Mouse (Mus musculus): ENCODE measurements around the gene Leng9. TPM values are rescaled to one million over a fixed set of nuclear protein-coding genes. Genes with fewer than 3 reads are reported as not detected.

The Leng9 gene
- polyA plus RNA-seq, 1 experiment from 2014 or later: 4.0 TPM

- Histone ChIP-seq H3K36me3 (no peaks in the 10 kb centered on the region), H3K27me3 (replicated peaks) (no peaks in the 10 kb centered on the region), H3K4me1 (peaks cover 26% of the 10 kb centered on the region), H3K9me3 (no peaks in the 10 kb centered on the region), H3K4me2 (replicated peaks) (no peak overlapping the region), H3K27ac (no peak overlapping the region), H3K4me3 (no peak overlapping the region), H3K9ac (no peak overlapping the region)
- ATAC-seq (ENCODE audit: low FRiP score, low read depth): no peak
- WGBS: 69% methylated on average over 8 of the region's 8 CpGs
Observed at GRCm38 (mm10) chr7:4117050-4117814, 32.9 kb downstream of the Leng9 start.

GRCm38 (mm10) chr7:4111766-4112165 lies 38.4 kb downstream of the Leng9 start:
- H3K27ac ChIP-seq: no peak overlapping the region
- no peaks in the 10 kb centered on the region for H3K9me3 ChIP-seq
- no peak overlapping the region for H3K4me2 ChIP-seq (replicated peaks)

GRCm38 (mm10) chr7:4103411-4103810 lies 46.8 kb downstream of the Leng9 start:
- Histone ChIP-seq H3K27ac (no peak overlapping the region), H3K27me3 (replicated peaks) (no peaks in the 10 kb centered on the region), H3K9me3 (no peaks in the 10 kb centered on the region), H3K36me3 (no peaks in the 10 kb centered on the region), H3K4me2 (replicated peaks) (no peak overlapping the region), H3K9ac (no peak overlapping the region), H3K4me1 (no peaks in the 10 kb centered on the region), H3K4me3 (no peak overlapping the region)
- WGBS: 20% methylated on average over 4 of the region's 4 CpGs
- ATAC-seq (ENCODE audit: low FRiP score, low read depth): 0 out of 2 replicates have a peak, but pooled peaks have one; percentile 44

More at GRCm38 (mm10) chr7:4111766-4112165, 38.4 kb downstream of the Leng9 start:
- ATAC-seq (ENCODE audit: low FRiP score, low read depth): no peak
- Histone ChIP-seq H3K9ac (no peak overlapping the region), H3K4me3 (no peak overlapping the region), H3K27me3 (replicated peaks) (no peaks in the 10 kb centered on the region), H3K36me3 (no peaks in the 10 kb centered on the region), H3K4me1 (no peaks in the 10 kb centered on the region)
- WGBS: 54% methylated on average over 3 of the region's 3 CpGs

- H3K9me3 ChIP-seq: no peaks in the 10 kb centered on the region
- WGBS: 79% methylated on average over 5 of the region's 5 CpGs
- no peak overlapping the region for H3K9ac ChIP-seq
- no peak overlapping the region for H3K4me3 ChIP-seq
- no peaks in the 10 kb centered on the region for H3K27me3 ChIP-seq (replicated peaks)
- H3K27ac ChIP-seq: no peak overlapping the region
- H3K4me1 ChIP-seq: no peaks in the 10 kb centered on the region
- H3K4me2 ChIP-seq (replicated peaks): no peak overlapping the region
- H3K36me3 ChIP-seq: no peaks in the 10 kb centered on the region
- ATAC-seq (ENCODE audit: low FRiP score, low read depth): no peak
Observed at GRCm38 (mm10) chr7:4101144-4101543, 49.0 kb downstream of the Leng9 start.

GRCm38 (mm10) chr7:4098832-4099231 lies 51.3 kb downstream of the Leng9 start:
- H3K36me3 ChIP-seq: no peaks in the 10 kb centered on the region
- H3K9me3 ChIP-seq: no peaks in the 10 kb centered on the region
- no peak overlapping the region for H3K27ac ChIP-seq
- no peaks in the 10 kb centered on the region for H3K27me3 ChIP-seq (replicated peaks)
- no peak overlapping the region for H3K9ac ChIP-seq
- no peak overlapping the region for H3K4me2 ChIP-seq (replicated peaks)
- ATAC-seq (ENCODE audit: low FRiP score, low read depth): no peak
- H3K4me3 ChIP-seq: no peak overlapping the region
- 73% methylated on average over 2 of the region's 2 CpGs for WGBS
- no peaks in the 10 kb centered on the region for H3K4me1 ChIP-seq

- H3K4me2 ChIP-seq (replicated peaks): no peak overlapping the region
- 75% methylated on average over 2 of the region's 2 CpGs for WGBS
- H3K4me1 ChIP-seq: no peaks in the 10 kb centered on the region
- ATAC-seq (ENCODE audit: low FRiP score, low read depth): no peak
- H3K4me3 ChIP-seq: no peak overlapping the region
- no peaks in the 10 kb centered on the region for H3K36me3 ChIP-seq
- H3K27ac ChIP-seq: no peak overlapping the region
- H3K27me3 ChIP-seq (replicated peaks): no peaks in the 10 kb centered on the region
- no peaks in the 10 kb centered on the region for H3K9me3 ChIP-seq
- no peak overlapping the region for H3K9ac ChIP-seq
Observed at GRCm38 (mm10) chr7:4098301-4098700, 51.9 kb downstream of the Leng9 start.

Other genes with a start within 250 kb of the Leng9 start
- not detected in 2 replicates for gene Lilra6, start 234.9 kb downstream of the Leng9 start, polyA plus RNA-seq (2016; fragmentation: Nextera tagmentation; extraction: Ambion mirVana)
- 2.5 and 3.1 TPM in 2 replicates for gene Lair1, start 87.2 kb downstream of the Leng9 start, polyA plus RNA-seq (2016; fragmentation: Nextera tagmentation; extraction: Ambion mirVana)
- gene Ttyh1, start 31.0 kb downstream of the Leng9 start, polyA plus RNA-seq (2016; fragmentation: Nextera tagmentation; extraction: Ambion mirVana): 111 and 113 TPM in 2 replicates
- gene Leng8, start 13.3 kb downstream of the Leng9 start, polyA plus RNA-seq (2016; fragmentation: Nextera tagmentation; extraction: Ambion mirVana): 92.7 and 110 TPM in 2 replicates
- gene Cdc42ep5, start 14.5 kb upstream of the Leng9 start, polyA plus RNA-seq (2016; fragmentation: Nextera tagmentation; extraction: Ambion mirVana): 14.1 and 14.2 TPM in 2 replicates
- gene Lilra5, start 87.4 kb upstream of the Leng9 start, polyA plus RNA-seq (2016; fragmentation: Nextera tagmentation; extraction: Ambion mirVana): not detected in 2 replicates
- gene Ncr1, start 187.3 kb upstream of the Leng9 start, polyA plus RNA-seq (2016; fragmentation: Nextera tagmentation; extraction: Ambion mirVana): not detected in 2 replicates
- gene Gp6, start 247.4 kb upstream of the Leng9 start, polyA plus RNA-seq (2016; fragmentation: Nextera tagmentation; extraction: Ambion mirVana): 0.36 and 0.68 TPM in 2 replicates